Mouse (Mus musculus): Measurements from ENCODE around the gene Unc5c.

Unc5c gene

DNA sequence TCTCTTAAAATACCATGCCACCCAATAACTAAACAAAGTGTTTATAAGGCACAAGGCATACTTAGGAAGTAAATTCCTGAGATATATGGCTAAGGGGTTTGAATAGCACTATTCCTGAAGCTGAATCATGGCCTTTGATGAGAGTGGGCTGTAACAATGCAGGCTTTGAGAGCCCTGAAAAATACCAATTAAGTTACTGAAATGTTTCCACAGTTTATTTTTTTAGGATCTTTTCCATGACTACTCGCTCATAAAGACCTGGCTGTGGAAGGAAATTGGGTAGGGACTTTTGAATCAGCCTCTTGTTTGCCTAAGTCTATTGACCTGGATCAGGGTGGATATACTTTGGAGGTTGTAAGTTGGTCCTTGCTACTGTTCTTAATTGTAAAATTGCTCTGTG lies 44.8 kb downstream of the Unc5c start:
- DNase-seq (ENCODE audit: low read depth, low spot score), result no peak

DNA sequence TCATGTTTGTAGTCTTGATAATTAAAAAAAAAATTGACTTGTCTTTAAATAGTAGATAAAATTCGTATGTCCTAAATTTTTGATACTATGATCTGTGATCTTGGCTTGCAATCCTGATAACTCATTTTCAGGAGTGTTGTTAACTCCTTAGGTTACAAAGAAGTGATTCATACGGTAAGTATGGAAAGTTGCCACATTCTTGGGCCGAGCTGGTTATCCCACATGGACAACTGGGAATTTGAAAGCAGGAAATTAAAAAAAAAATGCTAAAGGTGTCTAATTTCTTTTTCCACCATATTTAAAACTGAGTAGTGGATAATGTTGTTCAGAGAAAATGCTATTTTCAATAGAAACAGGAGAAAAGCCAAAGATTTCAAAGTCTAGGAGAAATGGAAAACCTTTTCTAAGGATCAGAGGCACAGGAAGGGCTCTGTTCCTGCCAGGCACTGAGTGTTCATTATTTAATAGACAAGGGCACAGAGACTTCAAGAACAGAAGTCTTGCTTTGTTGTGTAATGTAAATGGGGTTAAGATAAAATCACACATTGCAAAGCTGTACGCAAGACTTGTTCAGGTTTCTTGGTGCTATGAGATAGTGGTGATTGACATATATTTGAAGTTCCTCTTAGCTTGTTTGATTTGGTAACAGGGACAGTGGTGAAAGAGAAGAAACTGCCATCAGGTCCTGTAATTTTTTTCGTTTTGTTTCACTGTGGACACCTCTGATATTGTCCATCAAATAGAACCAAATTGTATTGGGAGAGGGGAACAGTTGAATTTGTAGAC lies 46.4 kb downstream of the Unc5c start:
- DNase-seq (ENCODE audit: low read depth, low spot score), result no peak

DNA sequence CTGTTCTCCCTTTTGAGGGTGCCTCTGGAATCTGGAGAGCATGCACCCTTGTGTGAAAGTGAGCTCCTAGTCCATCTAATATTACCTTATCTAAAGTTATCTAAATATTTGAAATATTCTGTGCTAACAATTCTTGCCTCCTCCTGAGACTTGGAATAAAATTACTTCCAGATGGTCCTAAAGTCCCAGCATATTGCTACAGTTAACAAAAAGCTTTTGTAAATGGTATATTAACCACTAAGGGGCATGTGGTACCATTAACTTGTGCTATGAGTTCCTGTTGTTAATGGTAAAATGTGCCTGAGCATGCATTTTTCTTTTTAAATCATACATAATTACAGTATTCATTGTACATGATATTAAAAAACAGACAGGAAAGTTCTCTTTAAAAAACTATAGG lies 63.7 kb downstream of the Unc5c start:
- DNase-seq (ENCODE audit: low read depth, low spot score), result no peak

DNA sequence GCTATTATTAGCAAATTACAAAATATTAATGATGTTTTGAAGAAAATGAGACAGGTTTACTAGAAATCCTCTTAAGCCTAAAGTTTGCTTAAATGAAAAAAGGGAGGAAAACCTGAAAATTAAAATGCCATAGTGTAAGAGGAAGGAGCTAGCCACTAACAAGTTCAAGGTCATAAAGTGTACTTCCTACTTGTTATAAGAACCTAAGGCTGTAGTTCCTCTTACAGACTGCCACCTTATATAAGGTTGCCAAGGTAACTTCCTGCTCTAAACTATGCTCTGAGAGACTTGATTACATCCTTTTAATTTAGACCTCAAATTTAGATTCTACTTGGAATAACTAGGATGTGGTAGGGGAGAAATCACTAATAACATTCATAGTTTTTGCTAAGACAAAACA lies 64.6 kb downstream of the Unc5c start:
- no peak for DNase-seq (ENCODE audit: low read depth, low spot score)

DNA sequence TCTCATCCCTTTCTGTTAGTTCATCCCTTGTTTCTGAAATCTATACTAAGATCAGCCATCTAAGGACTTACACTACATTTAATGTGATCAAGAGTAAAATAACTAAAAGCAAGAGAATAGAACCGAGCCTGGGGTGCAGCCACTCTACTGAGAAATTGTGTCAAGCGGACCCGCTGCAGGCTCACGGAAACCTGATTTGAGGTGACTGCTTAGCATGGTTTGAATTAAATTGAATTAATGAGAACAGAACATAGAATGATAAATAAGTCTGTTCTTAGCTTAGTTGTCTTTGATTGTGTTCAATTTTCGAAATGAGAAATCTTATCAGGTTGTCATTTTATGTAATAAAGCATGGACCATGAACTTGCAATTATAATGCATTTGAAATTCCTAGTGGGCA lies 68.8 kb downstream of the Unc5c start:
- no peak for DNase-seq (ENCODE audit: low read depth, low spot score)

DNA sequence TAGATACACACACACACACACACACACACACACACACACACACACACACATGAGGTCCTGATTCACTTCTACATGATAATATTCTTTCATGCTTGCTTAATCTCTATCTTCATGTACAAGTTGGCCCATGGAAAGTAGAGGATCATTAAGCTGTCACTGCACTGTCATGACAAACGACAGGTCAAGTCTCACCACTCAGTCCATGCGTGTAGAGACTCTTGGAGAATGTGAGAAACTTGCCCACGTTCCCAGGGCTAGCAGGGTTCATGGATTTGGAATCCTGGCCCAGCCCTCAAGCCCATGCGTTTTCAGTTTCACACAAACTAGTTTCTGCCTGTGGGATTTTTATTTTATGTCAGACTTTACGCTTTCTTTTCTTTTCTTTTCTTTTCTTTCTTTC lies 71.8 kb downstream of the Unc5c start:
- DNase-seq (ENCODE audit: low read depth, low spot score), result no peak

DNA sequence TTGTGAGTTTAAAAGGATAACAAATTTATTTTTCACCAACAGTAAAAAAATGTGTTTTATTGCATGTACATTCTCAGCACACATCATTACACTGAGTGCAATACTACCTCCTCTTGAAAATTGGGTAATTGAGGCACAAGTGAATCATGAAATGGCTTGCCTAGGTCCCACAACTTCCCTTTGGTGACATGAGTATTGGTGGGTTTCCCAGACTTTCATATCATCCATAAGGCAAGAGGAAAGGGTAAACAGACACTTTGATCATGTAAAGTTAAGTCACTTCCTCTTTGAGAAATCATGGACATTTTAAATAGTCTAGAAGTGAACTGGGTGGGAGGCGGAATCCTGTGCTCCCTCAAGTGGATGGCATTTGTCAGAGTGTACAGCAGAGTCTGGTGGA lies 73.1 kb downstream of the Unc5c start:
- no peak for DNase-seq (ENCODE audit: low read depth, low spot score)

DNA sequence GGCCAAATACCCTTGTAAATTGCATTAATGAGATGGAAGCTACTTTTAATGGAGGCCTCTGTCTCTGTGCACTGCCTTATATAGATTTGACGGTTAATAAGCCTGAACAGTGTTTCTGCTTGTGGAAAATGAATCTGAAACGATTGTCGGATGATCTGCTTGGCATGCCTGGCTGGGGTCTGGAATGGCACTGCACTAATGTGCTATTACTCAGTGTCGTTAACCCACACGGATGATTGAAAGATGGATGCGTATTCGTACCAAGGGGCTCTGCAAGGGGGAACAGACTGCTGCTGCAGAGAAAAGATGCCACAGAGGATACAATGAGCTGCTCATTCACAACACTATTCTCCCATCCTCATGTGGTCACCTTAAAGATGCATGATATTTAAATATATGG lies 75.7 kb downstream of the Unc5c start:
- DNase-seq (ENCODE audit: low read depth, low spot score), result no peak

DNA sequence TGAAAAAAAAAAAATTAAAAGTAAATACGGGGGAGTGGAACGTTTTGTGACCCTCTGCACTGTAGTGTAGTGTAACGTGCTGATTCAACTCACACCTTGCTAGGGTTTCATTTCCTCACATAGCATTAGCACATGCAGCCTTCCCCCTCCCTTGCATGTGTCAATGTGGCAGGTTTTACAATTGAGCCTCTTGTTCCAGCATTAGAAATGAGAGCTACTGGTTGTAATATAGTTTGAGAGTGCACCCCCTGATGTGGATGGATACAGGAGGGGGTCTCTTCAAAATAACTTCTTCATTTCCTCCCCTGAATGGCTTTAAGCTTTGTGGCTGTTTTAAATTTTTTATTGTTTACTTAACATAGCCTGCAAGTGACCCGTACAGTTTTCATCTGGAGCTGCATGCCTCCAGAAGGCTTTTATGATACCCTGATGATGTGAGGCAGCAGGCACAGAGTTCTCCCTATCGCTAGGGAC lies 82.4 kb downstream of the Unc5c start:
- DNase-seq (ENCODE audit: low read depth, low spot score), result no peak

DNA sequence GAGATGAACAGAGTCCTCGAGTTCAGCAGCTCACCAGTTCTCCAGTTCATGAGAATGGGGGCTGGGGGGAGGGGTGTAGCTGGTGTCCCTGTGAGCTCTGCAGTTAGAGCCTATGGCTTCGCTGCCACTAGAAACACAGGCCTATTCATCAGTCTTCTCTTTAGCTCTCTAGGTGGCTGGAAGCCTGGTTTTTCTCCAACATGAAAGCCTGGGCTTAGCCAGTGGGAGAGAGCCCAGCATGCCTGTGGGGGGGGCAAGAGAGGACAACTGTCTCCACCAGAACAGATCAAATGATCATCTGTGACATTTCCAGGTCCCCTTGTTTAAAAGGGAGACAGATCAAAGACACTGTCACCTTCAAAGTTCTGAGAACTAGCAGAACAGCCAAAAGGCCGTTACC lies 84.6 kb downstream of the Unc5c start:
- no peak for DNase-seq (ENCODE audit: low read depth, low spot score)

DNA sequence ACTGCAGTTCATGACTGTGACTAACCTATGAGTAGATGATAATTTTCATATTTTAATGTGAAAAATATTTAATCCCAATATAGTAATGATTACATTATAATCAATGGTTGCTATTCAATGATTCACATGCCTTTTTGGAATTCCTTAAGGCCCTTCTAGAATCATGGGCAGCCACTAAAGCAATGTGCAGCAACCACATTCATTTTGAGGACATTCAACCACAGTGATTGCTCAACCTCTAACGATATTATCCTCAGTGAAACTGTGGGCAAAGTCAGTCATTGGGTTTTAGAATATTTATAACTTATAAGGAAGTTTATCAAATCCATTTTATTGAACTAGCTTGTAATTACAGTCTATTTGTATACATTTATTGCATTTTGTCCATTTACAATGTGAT lies 87.9 kb downstream of the Unc5c start:
- DNase-seq (ENCODE audit: low read depth, low spot score), result no peak

DNA sequence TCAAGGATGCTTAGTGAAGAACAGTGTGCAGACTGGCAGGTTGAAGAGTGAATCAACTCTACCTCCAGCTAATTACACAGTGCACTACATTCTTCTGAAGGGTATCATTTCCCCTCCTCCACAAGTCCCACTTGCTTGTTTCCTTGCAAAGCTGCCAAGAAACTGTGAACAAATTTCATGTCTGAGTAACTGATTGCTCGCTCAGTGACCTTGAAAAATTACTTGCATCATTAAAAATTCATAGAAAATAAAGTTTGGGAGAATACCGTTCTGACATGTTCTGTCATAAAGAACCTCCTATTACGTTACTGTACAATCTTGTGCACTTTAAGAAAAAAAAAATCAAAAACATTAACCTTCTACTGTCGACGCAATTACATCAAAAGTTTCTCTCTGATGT lies 92.1 kb downstream of the Unc5c start:
- DNase-seq (ENCODE audit: low read depth, low spot score), result no peak

DNA sequence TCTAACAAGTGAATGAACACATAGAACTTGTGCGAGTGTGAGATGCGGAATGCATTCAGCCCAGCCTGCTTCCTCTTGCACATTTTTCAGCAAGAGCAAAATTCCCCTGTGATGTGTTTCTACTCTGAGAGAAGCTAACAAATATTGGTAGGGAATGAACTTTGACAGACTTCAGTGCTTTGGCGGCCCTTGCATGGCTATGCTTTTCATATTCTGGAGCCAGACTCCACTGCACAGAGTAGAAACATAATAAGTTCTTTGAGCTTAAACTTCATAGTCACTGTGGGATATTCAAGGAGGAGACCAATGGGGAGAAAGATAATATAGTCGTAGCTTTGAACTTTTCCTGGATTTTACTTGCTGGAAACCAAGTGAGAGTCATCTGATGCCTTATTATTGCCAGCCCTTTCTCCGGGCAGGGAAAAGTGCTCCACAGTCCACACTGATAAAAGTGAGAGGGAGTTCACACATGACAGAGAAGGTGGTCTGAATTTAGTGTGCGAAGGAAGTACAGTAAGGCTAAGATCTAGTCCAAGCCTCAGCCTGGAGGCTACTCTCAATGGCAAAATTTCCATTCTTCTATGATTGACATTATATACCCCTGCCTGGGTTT lies 110.2 kb downstream of the Unc5c start:
- no peak for DNase-seq (ENCODE audit: low read depth, low spot score)

DNA sequence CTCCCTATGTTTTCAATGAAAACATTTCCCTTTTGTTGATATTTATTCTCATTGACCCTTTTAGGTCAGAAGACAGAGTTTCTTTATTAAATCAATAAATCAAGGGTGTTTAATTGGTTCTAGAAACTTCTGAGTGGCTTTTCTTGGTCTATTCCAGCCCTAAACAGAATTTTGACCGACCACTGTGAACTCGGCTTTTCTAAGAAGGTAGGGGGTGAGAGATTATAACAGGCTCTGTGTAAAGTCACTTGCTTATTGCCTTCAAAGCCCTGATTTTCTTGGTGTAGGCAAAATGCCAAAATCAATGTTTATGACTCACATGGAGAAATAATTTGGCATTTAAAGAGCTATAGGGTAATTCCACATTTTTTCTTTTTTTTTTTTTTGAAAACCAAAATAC lies 112.4 kb downstream of the Unc5c start:
- no peak for DNase-seq (ENCODE audit: low read depth, low spot score)

DNA sequence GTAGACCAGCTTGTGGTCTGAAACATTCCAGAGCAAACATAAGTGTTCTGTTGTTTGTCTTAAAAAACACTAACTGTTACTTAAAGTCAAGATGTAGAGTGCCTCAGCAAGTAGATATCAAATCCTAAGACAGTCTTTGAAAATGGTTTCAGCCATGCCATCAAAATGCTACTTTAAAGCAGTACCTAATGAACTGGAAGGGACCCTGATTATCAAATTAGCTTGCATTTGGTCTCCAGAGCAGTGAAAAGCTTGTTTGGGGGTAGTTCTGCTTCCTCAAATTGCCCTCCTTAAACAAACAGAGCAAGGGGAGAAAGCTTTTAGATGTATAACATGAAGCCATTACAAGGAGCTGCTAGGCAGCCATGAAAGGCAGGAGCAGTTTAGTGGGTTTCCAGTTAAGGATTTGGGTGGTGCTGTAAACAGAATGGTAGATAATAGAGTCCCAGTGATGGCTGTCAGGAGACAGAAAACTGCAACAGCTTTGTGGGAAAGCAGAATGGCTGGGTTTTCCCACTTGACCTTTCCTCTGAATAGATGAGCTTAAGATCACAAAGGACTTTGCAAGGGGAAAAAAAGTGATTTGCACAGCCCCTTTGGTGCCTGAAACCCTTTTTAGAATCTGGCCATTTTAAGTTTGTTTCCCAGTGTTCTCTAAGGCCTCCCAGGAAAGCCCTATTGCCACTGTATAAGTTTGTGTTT lies 116.3 kb downstream of the Unc5c start:
- no peak for DNase-seq (ENCODE audit: low read depth, low spot score)

DNA sequence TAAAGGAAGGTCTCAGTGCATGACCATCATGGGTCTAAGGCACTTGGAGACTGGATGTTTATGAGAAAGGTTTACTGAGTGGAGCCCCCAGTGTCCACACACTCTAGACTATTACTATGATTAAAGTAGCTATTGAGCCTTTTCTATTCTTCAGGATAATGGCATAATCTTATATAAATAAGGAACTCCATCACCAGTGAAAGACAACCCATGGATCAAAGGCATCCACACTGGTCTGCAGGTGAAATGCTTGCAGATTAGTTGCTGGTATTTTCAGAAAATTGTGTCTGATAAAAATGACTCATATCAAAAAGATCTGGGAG lies 116.8 kb downstream of the Unc5c start:
- DNase-seq (ENCODE audit: low read depth, low spot score), result no peak

DNA sequence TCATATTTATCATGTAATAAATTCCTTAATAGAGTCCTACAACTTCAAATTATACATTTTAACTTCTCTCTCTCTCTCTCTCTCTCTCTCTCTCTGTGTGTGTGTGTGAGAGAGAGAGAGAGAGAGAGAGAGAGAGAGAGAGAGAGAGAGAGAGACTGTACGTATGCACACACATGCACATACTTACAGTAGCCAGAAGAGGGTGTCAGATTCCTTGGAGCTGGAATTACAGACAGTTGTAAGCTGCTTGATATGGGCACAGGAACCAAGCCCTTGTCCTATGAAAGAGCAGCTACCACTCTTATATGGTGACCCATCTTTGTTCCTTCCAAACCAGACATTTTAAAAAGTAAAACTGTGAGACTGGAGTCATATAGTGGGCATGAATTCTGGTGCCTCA lies 118.2 kb downstream of the Unc5c start:
- no peak for DNase-seq (ENCODE audit: low read depth, low spot score)

DNA sequence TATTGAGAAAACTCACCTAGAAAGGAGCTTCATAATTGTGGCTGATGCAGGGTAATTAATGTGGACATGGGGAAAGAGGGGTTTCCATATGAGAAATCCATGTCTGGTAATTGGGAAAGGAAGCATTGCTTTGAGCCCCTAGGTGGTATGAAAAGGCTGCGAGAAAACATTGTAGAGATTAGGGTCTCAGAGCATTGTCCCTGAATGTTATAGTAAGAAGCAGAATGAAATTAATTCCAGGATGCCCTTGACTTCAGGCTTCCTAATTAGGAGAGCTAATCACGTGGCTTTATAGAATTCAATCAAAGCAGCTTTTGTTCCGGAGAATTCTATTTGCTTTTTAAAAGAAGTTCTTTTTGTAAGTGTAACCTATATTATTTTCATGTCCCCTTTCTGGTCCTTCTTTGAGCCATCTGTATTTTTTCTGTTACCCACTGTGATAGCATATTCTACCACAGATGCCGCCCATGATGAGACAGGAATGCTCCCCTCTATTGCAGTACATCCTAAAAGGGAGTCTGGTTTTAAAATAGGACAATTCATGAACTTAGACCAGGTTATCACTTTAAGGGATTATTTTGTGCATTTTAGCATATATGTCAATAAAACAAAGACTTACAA lies 124.5 kb downstream of the Unc5c start:
- no peak for DNase-seq (ENCODE audit: low read depth, low spot score)

DNA sequence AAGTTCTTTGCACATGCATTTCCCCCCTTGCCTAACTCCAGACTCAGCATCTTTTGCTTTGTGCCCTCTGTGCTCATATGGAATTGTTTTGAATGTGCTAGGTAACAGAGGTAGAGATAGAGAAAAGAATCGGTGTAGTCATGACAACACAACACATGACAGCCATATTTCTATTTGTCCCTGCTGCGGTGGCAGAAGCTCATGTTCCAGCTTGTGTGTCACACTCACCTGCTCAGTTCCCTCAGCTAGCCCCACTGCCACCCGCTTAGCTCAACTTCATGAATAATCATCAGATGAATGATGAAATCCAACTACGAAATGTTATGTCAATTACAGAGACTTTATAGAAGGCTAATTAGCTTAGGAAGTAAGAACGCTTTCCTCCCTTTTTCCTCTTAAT lies 128.2 kb downstream of the Unc5c start:
- no peak for DNase-seq (ENCODE audit: low read depth, low spot score)

DNA sequence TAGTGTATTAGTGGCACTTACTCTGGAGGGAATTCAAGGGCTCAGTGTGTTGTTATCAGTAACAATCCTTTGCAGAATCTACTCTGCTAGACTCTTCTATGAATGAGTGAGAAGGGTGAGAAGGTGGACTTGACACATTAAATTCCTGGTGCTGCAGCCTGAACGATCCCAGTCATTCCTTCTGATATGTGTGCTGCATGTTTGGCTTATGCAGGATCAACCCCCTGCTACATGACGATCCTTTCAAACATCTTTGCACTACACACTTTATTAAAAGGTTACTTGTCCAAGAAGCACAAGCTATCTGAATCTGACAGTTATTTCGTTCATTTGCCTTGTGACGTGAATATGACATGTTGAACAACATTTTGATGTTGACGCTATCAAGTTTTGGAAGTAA lies 129.1 kb downstream of the Unc5c start:
- DNase-seq (ENCODE audit: low read depth, low spot score), result no peak

DNA sequence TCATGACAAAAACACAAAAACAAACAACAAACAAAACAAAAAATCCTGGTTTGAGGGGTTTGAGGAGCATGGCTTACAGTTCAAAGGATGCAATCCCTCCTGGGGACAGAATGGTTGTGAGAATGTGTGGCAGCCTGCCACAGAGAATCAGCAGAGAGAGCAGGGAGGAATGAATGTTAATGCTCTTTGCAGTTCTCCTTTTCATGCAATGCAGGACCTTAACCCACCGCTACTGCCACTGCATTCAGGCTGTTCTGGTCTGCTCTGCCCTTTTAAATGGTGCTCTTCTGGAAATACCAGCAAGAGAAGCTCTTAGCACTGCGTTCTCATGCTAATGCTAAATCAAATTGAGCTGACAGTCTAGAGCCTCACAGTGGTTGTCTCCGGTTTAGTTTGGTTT lies 130.1 kb downstream of the Unc5c start:
- DNase-seq (ENCODE audit: low read depth, low spot score), result peak; percentile 4

DNA sequence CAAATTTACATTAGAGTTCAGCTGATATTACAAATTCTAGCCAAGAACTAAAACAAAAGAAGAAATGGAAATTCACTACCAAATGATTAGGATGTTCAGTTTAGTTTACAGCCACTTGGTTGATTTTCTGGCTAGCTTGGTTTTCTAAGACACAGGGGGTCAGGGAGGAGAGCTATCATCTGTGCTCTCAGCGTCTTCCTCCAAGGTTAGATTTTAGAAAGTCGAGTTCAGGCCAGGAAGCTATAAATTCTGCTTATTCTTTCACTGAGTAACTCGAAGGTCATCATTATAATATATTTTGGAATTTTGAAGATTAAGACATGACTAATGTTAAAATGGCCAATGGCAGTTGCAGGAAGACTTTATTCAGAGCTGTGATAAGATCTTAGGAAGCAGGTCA lies 131.4 kb downstream of the Unc5c start:
- DNase-seq (ENCODE audit: low read depth, low spot score), result no peak

DNA sequence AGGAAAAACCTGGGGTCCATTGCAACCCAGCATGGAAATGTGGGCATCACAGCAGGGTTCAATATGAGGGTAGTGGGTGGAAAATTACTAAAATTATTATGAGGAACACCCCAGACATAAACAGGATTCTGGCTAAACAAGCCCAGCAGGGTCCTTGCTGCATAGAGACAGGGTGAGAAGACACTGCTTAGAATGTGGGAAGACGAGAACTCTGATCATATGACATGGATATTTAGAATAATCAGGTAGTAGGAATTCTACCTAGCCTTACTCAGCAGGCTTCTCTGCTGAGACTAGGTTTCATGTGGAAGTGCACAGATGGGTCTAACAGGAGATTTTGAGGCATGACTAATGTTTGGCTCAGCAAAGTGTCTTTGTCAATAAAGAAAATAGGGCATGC lies 131.9 kb downstream of the Unc5c start:
- DNase-seq (ENCODE audit: low read depth, low spot score), result no peak

All from WW6 (cell line).